Mouse (Mus musculus) monocyte, adult 5-6 weeks (primary cell): ENCODE data around the gene Mgat2. TPM values are rescaled to one million over a fixed set of nuclear protein-coding genes. Genes with fewer than 3 reads are reported as not detected.
"Not testable (repeated sequence)": the region's sequence is repeated elsewhere in the genome, so short reads cannot be mapped to it uniquely, and the experiment has no call there.

Experiments used
- ATAC-seq: fragments of 153-309, 156-312 bp; replicated peaks from 2 replicates; pipeline ENCODE4 v1.8.0; 2017; ENCODE audit warnings: mild to moderate bottlenecking; ENCODE audit not compliant: low TSS enrichment, insufficient number of reproducible peaks, severe bottlenecking, poor library complexity, low FRiP score
- total RNA-seq: library from RNA; stranded (forward); fragments of 200-1000, 200-491, 200-594 nt; gene quantifications from 3 replicates; pipeline ENCODE4 v1.2.3, GENCODE M21; 2017

Gene Mgat2
- 70.5 to 79.5 TPM (median 70.6 TPM) in 3 replicates for total RNA-seq

GRCm38 (mm10) chr12:69183583-69184308, at the start of gene Mgat2, which contains the start of gene Rpl36al:
Gene Mgat2 (plus strand): TSS chr12:69184157.
Gene Rpl36al (minus strand): TSS chr12:69184083.
- ATAC-seq: peak; percentile 92

- ATAC-seq: no peak
Measured at GRCm38 (mm10) chr12:69139201-69139600, 44.8 kb upstream of the Mgat2 start.

- ATAC-seq: no peak; the same call in 1 of the 2 replicates
Measured at GRCm38 (mm10) chr12:69139841-69140240, 44.1 kb upstream of the Mgat2 start.

- peak; percentile 27; the same call in 1 of the 2 replicates for ATAC-seq
Measured at GRCm38 (mm10) chr12:69143460-69143859, 40.5 kb upstream of the Mgat2 start.

GRCm38 (mm10) chr12:69147166-69147735, 36.7 kb upstream of the Mgat2 start:
- ATAC-seq: no peak

- no peak for ATAC-seq
Measured at GRCm38 (mm10) chr12:69150049-69150448, 33.9 kb upstream of the Mgat2 start.

- ATAC-seq: no peak
Measured at GRCm38 (mm10) chr12:69155923-69156322, 28.0 kb upstream of the Mgat2 start.

GRCm38 (mm10) chr12:69156436-69156835, 27.5 kb upstream of the Mgat2 start:
- no peak for ATAC-seq

- no peak for ATAC-seq
Measured at GRCm38 (mm10) chr12:69157107-69157506, 26.9 kb upstream of the Mgat2 start.

GRCm38 (mm10) chr12:69158366-69158764, 25.6 kb upstream of the Mgat2 start:
- 0 out of 2 replicates have a peak, but pooled peaks have one; percentile 4 for ATAC-seq

GRCm38 (mm10) chr12:69158765-69159577, 25.0 kb upstream of the Mgat2 start, which contains the start of gene Rps29:
Gene Rps29 (minus strand): TSS chr12:69159186.
- ATAC-seq: peak; percentile 89

- peak; percentile 29; the same call in 1 of the 2 replicates for ATAC-seq
Measured at GRCm38 (mm10) chr12:69159578-69159940, 24.4 kb upstream of the Mgat2 start.

GRCm38 (mm10) chr12:69160677-69161076, 23.3 kb upstream of the Mgat2 start:
- not testable (repeated sequence) for ATAC-seq

GRCm38 (mm10) chr12:69163586-69163985, 20.4 kb upstream of the Mgat2 start:
- not testable (repeated sequence) for ATAC-seq

GRCm38 (mm10) chr12:69164904-69165303, 19.1 kb upstream of the Mgat2 start:
- no peak for ATAC-seq

- ATAC-seq: not testable (repeated sequence)
Measured at GRCm38 (mm10) chr12:69166861-69167581, 16.9 kb upstream of the Mgat2 start.

- no peak for ATAC-seq
Measured at GRCm38 (mm10) chr12:69167656-69168460, 16.1 kb upstream of the Mgat2 start.
